Comparison of ENCODE assay signal across 12 mouse cellular contexts in the genomic region with DNA sequence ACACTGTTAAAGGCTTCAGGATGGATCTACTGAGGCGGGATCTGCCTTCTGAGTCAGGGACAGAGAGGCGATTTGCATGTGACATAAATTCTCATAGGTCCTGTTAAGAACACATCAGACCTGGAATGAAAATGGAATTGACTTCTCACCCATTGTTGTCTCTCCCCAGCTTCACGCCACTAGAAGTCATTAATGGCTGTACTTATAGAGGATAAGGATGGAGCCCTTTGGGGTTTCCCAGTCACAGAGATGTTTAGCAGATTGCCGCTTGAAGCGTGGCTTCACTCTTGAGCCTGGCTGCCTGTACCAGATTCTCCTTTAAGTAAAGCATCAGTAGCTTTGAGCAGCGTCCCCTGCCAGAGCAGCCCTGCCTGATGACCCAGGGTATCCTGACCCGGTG.
"Had no signal": no experiment of that assay in that cellular context is flagged by ENCODE, and none has a peak within 500 bp of the region (broad histone marks: within the 10 kb centered on the region; RNA-seq: fewer than 3 reads in every experiment).

No protein-coding gene starts in this region.

- H3K4me2 ChIP-seq: limb, embryonic 13.5 days had no signal

- H3K36me3 ChIP-seq: limb, embryonic 13.5 days had no signal

- DNase-seq: kidney, adult 11 months; kidney, adult 9 months; kidney, postnatal 36 days; left cerebral cortex, postnatal 4 days; lung, adult 18-20 months; right cerebral cortex, postnatal 25 days; thymus, adult 18-20 months; thymus, postnatal 14 days had no signal

- H3K9me3 ChIP-seq: limb, embryonic 13.5 days had no signal

- H3K9ac ChIP-seq: limb, embryonic 13.5 days; liver, embryonic 14.5 days had no signal

- H3K27ac ChIP-seq: kidney, postnatal 0 days; layer of hippocampus, adult 2 months; limb, embryonic 13.5 days; liver, embryonic 14.5 days had no signal

- H3K4me3 ChIP-seq: layer of hippocampus, adult 2 months; limb, embryonic 13.5 days had no signal
